Mouse (Mus musculus) embryo, embryonic 10.5 days (tissue): ENCODE measurements around the gene Frmd4a.

Experiments
- DNase-seq: peaks from one replicate; pipeline ENCODE4 v3.0.0-alpha.2; 2015; ENCODE audit warnings: low spot score

The Frmd4a gene

DNA sequence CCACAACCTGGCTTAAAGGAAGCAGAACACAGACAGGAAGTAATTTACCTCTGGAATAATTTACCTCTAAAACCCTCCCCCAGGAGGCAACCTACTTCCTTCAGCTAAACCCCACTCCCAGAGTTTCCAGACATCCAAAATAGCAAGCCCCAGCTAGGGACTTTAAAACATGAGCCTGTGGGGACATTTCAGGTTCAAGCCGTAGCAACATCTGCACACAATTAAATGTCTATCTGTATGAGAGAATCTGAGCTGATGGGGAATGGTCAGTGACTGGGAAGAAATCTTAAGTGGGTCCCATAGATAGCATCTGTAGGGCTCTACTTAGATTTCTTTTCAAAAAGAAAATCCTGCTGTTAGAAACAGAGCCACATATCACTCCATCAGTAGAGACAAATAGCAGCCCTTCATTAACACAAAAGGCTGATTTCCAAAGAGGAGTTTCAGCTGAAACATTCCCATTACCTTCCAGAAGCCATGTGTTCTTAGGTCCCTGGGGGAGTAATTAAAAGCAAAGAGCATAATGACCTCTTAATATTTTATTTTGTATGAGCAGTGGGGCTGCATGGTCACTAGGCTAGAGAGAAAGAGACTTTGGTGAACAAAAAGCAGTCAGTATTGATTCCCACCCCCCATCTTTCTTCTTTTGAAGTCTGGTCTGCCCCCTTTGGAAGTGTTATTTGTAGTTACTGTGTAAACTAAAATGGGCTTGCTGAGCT lies 505.4 kb downstream of the Frmd4a start:
- DNase-seq, result peak; percentile 44

DNA sequence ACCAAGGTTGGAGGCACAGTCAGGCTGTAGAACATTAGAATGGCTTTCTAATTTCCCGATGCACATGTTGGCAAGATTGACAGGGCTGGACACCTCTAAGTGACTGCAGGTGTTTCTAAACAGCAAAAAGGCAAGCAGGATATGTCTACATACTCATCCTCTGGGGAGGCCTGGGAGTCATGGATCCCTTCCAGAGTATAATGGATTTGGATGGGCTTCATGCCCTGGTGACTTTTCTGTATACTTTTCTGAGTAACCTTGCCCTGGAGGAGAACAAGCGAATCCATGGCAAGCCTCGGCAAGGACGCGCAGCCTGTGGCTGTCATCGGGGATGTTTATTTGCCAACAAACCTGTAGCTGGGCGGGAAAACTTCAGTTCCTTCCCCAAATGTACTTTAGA lies 509.6 kb downstream of the Frmd4a start:
- DNase-seq, result no peak

DNA sequence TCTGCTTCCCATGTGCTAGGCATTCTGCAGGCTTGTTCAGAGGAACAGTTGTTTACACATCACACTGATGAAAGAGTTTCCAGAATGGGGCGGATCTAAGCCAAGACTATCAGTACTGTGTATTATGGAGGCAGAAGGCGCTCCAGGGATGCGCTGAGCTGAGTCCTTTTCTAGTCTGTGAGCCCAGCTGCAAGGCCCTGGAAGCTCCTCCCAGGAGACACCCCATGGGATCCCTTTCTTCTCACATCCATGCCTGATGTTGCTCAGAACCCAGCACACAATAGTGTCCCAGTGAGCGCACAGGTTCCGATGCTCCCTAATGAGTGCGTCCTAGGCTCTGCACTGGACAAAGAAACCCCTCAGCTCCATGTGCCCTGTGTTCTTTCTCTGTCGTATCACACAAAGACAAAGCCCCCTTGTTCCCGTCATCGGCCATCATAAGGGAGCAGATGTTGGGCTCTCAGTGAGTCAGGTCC lies 511.8 kb downstream of the Frmd4a start:
- DNase-seq, result peak; percentile 33

- no peak for DNase-seq
Measured at GRCm38 (mm10) chr2:4531533-4532197, 514.1 kb downstream of the Frmd4a start.

DNA sequence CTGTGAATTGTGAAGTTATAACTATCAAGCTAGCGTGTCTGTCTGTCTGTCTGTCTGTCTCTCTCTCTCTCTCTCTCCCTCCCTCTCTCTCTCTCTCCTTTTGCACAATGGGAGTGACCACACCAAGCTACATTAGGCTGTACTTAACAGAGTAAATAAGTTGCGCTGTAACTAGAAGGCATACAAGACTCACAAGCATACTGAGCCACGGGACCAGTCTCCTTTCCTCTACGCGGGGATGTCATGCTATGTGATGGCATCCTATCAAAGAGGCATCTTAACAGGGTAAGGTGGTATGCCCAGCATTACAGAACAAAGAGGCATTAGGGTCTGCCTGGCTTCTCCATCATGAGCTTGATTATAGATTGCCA lies 514.7 kb downstream of the Frmd4a start:
- no peak for DNase-seq

GRCm38 (mm10) chr2:4532945-4533344 lies 515.4 kb downstream of the Frmd4a start:
- DNase-seq, result no peak

GRCm38 (mm10) chr2:4535187-4535864 lies 517.8 kb downstream of the Frmd4a start:
- DNase-seq, result no peak

- peak; percentile 55 for DNase-seq
Measured at GRCm38 (mm10) chr2:4541330-4541729, 523.8 kb downstream of the Frmd4a start.

DNA sequence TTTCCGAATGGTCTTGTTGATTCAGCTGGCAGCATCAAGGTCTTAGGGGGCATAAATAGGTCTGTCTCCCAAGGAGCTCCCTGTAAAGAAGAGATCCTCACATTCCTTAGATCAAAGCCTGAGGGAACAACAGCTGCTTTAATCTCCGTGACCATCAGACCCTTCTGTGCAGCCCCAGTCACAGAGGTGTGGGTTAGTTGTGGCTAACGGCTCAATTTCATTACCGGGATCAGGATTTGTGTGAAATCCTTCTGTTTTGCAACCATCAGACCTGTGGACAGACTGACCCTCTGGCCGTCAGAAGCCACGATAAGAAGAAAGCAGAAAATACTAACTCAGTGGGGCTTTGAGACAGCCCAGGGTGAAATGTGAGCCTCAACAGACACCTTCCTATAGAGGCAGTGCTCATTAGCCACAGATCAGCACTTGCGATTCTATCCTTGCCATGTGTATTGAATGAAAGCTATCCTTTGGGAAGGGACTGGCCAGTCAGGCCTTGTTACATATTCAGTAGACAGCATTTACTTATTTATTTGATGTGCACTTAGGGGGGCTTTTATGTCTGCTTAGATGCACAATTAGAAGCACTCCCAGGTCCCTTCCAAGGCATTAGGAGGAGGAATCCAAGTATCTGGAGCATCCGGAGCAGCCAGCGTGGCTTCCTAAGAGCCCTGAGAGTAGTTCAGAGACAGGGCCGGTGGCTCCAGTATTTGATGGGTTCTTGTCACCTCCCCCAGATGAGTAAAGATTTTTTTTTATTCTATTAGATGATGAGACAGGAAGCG lies 524.5 kb downstream of the Frmd4a start:
- DNase-seq, result peak; percentile 70

DNA sequence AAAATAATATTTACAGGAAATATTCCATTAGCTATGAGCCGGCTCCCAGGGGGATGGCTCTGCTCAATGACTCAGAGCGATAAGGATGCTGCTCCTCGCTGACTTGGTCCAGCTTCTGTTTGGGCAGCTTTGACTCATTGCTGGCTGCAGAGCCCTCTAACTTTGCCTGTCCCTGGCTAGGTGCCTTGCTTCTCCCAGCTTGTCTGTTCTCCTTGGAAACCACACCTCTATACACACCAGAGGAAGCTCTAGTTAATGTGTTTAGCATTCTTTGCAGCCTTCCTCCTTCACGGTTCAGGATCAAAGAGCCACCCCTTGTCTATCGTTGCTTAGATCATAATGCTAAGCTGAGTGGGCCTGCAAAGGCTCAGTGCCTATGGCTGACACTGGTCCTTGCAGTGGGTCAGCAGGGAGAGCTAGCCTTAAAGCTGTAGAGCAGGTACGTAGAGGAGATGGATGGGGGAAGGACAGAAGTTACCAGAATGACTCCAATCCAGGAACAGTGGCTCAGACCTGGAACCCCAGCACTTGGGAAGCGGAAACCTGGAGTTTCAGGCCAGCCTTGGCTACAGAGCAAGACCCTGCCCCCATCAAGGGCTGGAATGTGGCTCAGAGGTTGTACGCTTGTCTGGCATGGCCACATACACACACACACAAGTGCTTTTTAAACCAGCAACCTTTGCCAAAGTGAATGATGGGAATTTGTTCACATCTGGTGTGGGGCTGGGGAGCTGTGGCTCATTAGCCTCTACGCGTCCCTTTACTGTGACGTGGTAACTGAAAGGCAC lies 525.3 kb downstream of the Frmd4a start:
- peak; percentile 38 for DNase-seq

DNA sequence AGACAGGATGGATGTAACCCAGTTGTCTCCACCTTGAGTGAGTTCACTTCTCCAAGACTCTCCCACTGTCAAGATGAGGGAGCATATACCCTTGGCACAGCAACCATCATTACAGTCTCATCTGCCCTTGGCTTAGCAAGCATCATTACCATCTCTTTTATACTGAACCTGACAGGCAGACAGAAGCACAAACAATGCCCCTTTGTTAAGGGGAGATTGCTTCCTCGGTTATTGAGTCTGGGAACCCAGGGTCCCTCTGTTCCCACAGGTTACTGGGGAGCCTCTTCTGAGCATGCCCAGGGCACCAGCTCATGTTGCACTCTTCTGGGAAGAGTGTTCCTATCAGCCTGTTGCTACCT lies 525.9 kb downstream of the Frmd4a start:
- peak; percentile 59 for DNase-seq

DNA sequence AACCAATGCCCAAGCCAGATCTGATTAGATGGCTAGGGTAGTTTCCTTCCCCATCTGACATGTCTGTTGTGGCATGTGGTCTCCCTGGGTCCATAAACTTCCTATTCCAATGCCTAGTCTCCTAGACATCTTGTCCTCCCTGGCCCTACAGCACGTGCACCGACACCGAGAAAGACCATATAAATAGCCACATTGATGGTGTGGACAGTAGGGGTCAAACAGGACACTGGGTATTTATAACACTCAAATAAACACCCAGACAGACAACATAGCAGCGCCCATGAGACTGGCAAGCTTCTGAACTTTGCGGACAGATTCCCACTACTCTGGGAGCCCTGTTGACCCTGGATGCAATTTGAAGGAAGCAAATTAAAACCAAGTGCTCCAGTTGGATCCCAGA lies 526.8 kb downstream of the Frmd4a start:
- no peak for DNase-seq

DNA sequence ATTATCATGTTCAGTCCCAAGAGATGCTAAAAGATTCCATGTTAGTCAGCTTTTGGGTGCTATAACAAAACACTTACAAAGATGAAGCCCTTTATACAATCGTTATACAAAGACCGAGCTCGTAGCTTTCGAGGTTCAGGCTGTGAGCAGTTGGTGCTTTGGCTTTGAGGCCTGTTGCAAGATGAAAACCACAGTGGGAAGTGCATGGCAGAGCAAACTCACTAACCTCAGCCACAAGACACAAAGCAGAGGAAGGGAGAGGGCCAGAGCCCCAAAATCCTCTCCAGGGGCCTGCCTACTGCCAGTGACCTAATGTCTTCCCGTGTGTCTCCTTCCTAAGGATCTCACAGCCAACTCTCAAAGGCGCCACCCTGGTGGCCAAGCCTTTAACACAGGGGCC lies 527.7 kb downstream of the Frmd4a start:
- DNase-seq, result no peak

GRCm38 (mm10) chr2:4547003-4547662 lies 529.6 kb downstream of the Frmd4a start:
- DNase-seq, result no peak

GRCm38 (mm10) chr2:4549271-4549670 lies 531.8 kb downstream of the Frmd4a start:
- no peak for DNase-seq

DNA sequence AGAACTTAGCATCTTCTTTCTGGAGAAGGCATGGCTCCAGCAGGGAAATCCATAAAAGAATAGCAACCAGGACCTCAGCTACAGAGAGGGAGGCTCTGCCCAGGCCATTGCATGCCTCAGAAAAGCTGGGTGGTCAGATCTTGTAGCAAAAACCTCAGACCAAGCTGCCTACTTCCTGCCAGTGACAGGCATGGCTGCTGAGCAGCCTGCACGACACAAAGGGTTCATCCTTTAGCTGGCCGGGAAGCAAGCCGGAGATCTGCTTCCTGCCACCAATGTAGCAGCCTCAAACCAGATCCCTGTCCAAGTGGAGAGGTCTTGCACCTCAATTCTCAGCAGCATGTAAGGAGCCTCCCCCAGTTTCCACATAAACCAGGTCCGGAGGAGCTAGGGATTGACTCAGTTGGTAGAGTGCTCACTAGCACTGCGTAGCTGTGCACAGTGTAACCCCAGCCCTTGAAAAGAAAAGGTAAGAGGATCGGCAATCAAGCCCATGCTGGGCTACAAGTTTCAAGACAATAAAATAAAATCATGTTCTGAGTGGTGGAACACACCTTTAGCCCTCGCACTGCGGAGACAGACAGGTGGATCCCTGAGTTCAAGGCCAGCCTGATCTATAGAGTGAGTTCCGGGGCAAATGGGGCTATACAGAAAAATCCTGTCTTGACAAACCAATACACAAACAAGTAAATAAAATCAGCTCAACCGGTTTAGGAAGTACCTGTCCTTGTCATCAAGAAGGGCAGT lies 532.7 kb downstream of the Frmd4a start:
- DNase-seq, result no peak

DNA sequence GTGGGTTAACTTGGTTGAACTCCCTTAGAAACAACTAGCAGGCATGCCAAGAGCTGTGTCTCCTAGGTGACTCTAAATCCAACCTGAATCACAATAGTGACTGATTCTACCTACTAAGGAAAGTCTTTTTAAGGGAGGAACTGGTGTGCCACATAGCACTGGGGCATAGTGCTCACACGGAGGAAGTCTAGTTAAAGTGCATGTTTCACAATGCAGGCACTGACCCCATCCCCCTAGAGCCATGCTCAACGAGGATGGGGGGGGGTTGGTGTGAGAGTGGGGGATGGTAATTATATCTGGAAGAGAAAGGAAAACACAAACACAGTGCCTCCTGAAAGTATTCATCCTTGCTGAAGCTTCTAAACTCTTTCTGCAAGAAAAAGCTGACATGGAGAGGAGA lies 533.9 kb downstream of the Frmd4a start:
- DNase-seq, result no peak

DNA sequence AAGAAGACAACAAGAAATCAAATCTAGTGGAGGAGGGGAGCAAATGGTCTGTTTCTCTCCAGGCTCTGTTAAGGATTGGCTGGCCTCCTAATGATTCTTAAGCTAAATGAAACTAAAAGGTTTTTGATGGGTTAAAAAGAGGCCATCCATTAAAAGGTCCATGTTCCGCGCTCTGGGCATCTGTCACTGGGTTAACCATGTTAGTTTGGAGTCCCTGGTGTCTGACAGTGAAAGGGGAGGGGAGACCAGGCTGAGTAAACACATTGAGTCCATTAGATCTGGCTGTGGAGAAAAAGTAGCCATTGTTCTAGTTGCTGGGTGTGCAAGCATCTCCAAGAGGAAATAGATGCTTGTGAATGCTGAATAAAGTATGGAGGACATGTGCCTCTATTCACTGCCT lies 534.3 kb downstream of the Frmd4a start:
- peak; percentile 44 for DNase-seq

- no peak for DNase-seq
Measured at GRCm38 (mm10) chr2:4552486-4552885, 535.0 kb downstream of the Frmd4a start.

GRCm38 (mm10) chr2:4555221-4555631 lies 537.7 kb downstream of the Frmd4a start:
- peak; percentile 53 for DNase-seq
